Mouse (Mus musculus) neural tube, embryonic 14.5 days (tissue): ENCODE data around the gene Irgm2. TPM values are rescaled to one million over a fixed set of nuclear protein-coding genes. Genes with fewer than 3 reads are reported as not detected.

Experiments used
- ATAC-seq: fragments of 200-750 bp; cut with Nextera tagmentation; 2 replicates; pipeline ENCODE4 v1.8.0; 2017; ENCODE audit warnings: low read depth, mild to moderate bottlenecking, moderate TSS enrichment, moderate library complexity
- H3K27ac ChIP-seq: fragments of 300-500 bp; sonication (generic); 2 replicates; pipeline ENCODE4 v1.5.1; 2014; ENCODE audit warnings: low read depth, mild to moderate bottlenecking, control low read depth, low read length, moderate library complexity, mixed read lengths
- H3K27me3 ChIP-seq: fragments of 300-500 bp; sonication (generic); 2 replicates; pipeline ENCODE4 v1.6.1; 2014; ENCODE audit warnings: low read length; ENCODE audit not compliant: control insufficient read depth, insufficient read depth
- H3K36me3 ChIP-seq: fragments of 300-500 bp; sonication (generic); 2 replicates; pipeline ENCODE4 v1.6.1; 2014; ENCODE audit warnings: low read length, mixed read lengths; ENCODE audit not compliant: control insufficient read depth, insufficient read depth
- H3K4me1 ChIP-seq: fragments of 300-500 bp; sonication (generic); 2 replicates; pipeline ENCODE4 v1.6.1; 2014; ENCODE audit warnings: low read length; ENCODE audit not compliant: control insufficient read depth, insufficient read depth
- H3K4me2 ChIP-seq: fragments of 300-500 bp; sonication (generic); 2 replicates; pipeline ENCODE4 v1.6.1; 2014; ENCODE audit warnings: mild to moderate bottlenecking, low read depth, low read length, control low read depth
- H3K4me3 ChIP-seq: fragments of 300-500 bp; sonication (generic); 2 replicates; pipeline ENCODE4 v1.5.1; 2014; ENCODE audit warnings: low read depth, low read length, control low read depth, mixed read lengths
- H3K9ac ChIP-seq: fragments of 300-500 bp; sonication (generic); replicated peaks from 2 replicates; pipeline ENCODE4 v1.6.1; 2014; ENCODE audit warnings: low read depth, mild to moderate bottlenecking, control low read depth, low read length, mixed read lengths
- H3K9me3 ChIP-seq: fragments of 300-500 bp; sonication (generic); 2 replicates; pipeline ENCODE4 v1.6.1; 2016; ENCODE audit warnings: low read length; ENCODE audit not compliant: control insufficient read depth
- WGBS: fragments of 180-500 bp; shearing (Covaris S2); extraction: QIAGEN DNeasy Blood & Tissue Kit; methylation state at CpG from one replicate; pipeline ENCODE4 v1.1.7; 2014; 5-methylcytosine and 5-hydroxymethylcytosine counted together
- polyA plus RNA-seq: library from polyadenylated mRNA; unstranded; fragments of >200 nt; fragmentation: Nextera tagmentation; extraction: Ambion mirVana; gene quantifications from 2 replicates; pipeline ENCODE4 v1.2.1, GENCODE M21; 2014

Gene Irgm2
- polyA plus RNA-seq, 1 experiment from 2014 or later: 0.32 TPM

DNA sequence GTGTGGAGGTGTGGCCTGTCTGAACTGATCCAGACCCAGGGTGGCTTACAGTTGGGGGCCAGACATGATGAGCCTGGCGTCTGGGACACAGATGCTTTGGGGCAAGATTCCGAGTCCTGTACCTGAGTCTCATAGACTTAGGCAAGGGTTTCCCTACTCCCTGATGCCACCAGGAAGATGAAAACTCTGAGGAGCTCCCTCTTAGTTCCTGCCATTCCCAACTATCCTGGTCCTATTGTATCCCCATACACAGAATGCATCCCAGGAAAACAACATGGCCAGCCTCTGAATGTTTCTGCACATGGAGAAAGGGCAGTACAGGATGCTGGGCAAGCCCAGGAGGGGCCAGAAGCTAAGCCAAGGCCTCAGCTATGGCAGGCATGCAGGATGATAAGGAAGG, 64.1 kb downstream of the Irgm2 start:
- Histone ChIP-seq H3K9ac (no peak overlapping the region), H3K9me3 (no peaks in the 10 kb centered on the region), H3K36me3 (no peaks in the 10 kb centered on the region), H3K4me1 (no peaks in the 10 kb centered on the region), H3K27ac (no peak overlapping the region), H3K4me3 (no peak overlapping the region), H3K4me2 (no peak overlapping the region), H3K27me3 (no peaks in the 10 kb centered on the region)
- 86% methylated on average over 2 of the region's 2 CpGs for WGBS
- no peak for ATAC-seq

GRCm38 (mm10) chr11:58264546-58264945, 65.1 kb downstream of the Irgm2 start:
- Histone ChIP-seq H3K36me3 (no peaks in the 10 kb centered on the region), H3K9ac (no peak overlapping the region), H3K27ac (no peak overlapping the region), H3K27me3 (no peaks in the 10 kb centered on the region), H3K4me1 (no peaks in the 10 kb centered on the region), H3K4me3 (no peak overlapping the region), H3K9me3 (no peaks in the 10 kb centered on the region), H3K4me2 (no peak overlapping the region)
- no peak for ATAC-seq
- WGBS: 91% methylated on average over 9 of the region's 9 CpGs

GRCm38 (mm10) chr11:58268285-58268684, 68.9 kb downstream of the Irgm2 start:
- no peaks in the 10 kb centered on the region for H3K4me1 ChIP-seq
- 83% methylated on average over 3 of the region's 3 CpGs for WGBS
- no peaks in the 10 kb centered on the region for H3K27me3 ChIP-seq
- no peak for ATAC-seq
- no peak overlapping the region for H3K4me3 ChIP-seq
- H3K27ac ChIP-seq: no peak overlapping the region
- H3K9me3 ChIP-seq: no peaks in the 10 kb centered on the region
- H3K36me3 ChIP-seq: no peaks in the 10 kb centered on the region
- no peak overlapping the region for H3K4me2 ChIP-seq
- H3K9ac ChIP-seq: no peak overlapping the region

Other genes starting within 250 kb of the Irgm2 start
- gene Larp1, start 190.6 kb upstream of the Irgm2 start, polyA plus RNA-seq: 23.4 and 23.7 TPM in 2 replicates
- gene Gm12248, start 106.5 kb upstream of the Irgm2 start, polyA plus RNA-seq: not detected in 2 replicates
- 107 and 112 TPM in 2 replicates for gene Cnot8, start 95.5 kb upstream of the Irgm2 start, polyA plus RNA-seq
- 14.9 and 15.6 TPM in 2 replicates for gene Gemin5, start 31.1 kb upstream of the Irgm2 start, polyA plus RNA-seq
- gene Mrpl22, start 28.0 kb upstream of the Irgm2 start, polyA plus RNA-seq: 96.2 and 101 TPM in 2 replicates
- 0.68 and 1.8 TPM in 2 replicates for gene Igtp, start 62 bp upstream of the Irgm2 start, polyA plus RNA-seq
- not detected in 2 replicates for gene 4930438A08Rik, start 75.2 kb downstream of the Irgm2 start, polyA plus RNA-seq
- 18.9 and 22.0 TPM in 2 replicates for gene Zfp692, start 107.5 kb downstream of the Irgm2 start, polyA plus RNA-seq
- gene Zfp672, start 130.7 kb downstream of the Irgm2 start, polyA plus RNA-seq: 44.4 and 44.5 TPM in 2 replicates
- 32.8 and 36.2 TPM in 2 replicates for gene Sh3bp5l, start 131.1 kb downstream of the Irgm2 start, polyA plus RNA-seq
- gene Lypd8, start 179.4 kb downstream of the Irgm2 start, polyA plus RNA-seq: not detected in 2 replicates
- gene 1810065E05Rik, start 221.5 kb downstream of the Irgm2 start, polyA plus RNA-seq: not detected in 2 replicates
- not detected in 2 replicates for gene Gm12253, start 232.9 kb downstream of the Irgm2 start, polyA plus RNA-seq